Mouse (Mus musculus): ENCODE data around the gene Gm10256.
"Not testable (repeated sequence)": the region's sequence is repeated elsewhere in the genome, so short reads cannot be mapped to it uniquely, and the experiment has no call there.

Gene Gm10256

DNA sequence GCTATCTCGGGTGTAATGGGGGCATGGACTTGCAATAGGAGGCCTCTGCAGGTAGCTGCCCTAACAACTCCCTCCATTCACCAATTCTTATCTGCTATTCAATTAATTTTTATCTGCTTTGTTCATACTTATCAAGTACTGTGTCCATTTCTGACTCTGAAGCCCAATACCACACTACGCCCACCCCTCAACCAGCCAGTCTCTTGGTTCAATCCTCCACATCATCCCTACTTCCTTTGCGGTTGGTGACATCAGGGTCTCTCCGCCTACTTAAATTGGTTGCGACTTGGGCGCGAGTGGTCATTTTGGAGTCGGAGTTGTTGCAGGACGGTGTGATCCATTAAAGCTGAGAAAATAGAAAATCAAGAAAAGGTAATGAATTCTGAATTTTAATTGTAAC is at the start of gene Gm10256, which contains the start of gene Rbmy:
Gm10256 (plus strand) TSS at position 320 of the 400 bp plus-strand sequence.
Rbmy (plus strand) TSS at position 301 of the 400 bp plus-strand sequence.
- DNase-seq (ENCODE audit: low read depth in 2 of 2, low spot score in 2 of 2): not testable (repeated sequence)

DNA sequence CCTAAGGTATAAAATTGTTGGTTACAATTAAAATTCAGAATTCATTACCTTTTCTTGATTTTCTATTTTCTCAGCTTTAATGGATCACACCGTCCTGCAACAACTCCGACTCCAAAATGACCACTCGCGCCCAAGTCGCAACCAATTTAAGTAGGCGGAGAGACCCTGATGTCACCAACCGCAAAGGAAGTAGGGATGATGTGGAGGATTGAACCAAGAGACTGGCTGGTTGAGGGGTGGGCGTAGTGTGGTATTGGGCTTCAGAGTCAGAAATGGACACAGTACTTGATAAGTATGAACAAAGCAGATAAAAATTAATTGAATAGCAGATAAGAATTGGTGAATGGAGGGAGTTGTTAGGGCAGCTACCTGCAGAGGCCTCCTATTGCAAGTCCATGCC is 34.4 kb upstream of the Gm10256 start, which contains the start of gene Gm4064:
Gm4064 (minus strand) TSS at position 101 of the 400 bp plus-strand sequence.
- not testable (repeated sequence) for DNase-seq (ENCODE audit: low read depth in 2 of 2, low spot score in 2 of 2)

DNA sequence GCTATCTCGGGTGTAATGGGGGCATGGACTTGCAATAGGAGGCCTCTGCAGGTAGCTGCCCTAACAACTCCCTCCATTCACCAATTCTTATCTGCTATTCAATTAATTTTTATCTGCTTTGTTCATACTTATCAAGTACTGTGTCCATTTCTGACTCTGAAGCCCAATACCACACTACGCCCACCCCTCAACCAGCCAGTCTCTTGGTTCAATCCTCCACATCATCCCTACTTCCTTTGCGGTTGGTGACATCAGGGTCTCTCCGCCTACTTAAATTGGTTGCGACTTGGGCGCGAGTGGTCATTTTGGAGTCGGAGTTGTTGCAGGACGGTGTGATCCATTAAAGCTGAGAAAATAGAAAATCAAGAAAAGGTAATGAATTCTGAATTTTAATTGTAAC is 70.2 kb downstream of the Gm10256 start, which contains the start of gene Gm10352:
Gm10352 (plus strand) TSS at position 301 of the 400 bp plus-strand sequence.
- DNase-seq (ENCODE audit: low read depth in 2 of 2, low spot score in 2 of 2): not testable (repeated sequence)

All from CD8-positive naive resting alpha-beta T cell, adult 2 months (primary cell).